Mouse (Mus musculus): ENCODE data around the gene Mrpl52. TPM values are rescaled to one million over a fixed set of nuclear protein-coding genes. Genes with fewer than 3 reads are reported as not detected.

Mrpl52 gene
- total RNA-seq, 1 experiment from 2014 or later: 186 TPM

DNA sequence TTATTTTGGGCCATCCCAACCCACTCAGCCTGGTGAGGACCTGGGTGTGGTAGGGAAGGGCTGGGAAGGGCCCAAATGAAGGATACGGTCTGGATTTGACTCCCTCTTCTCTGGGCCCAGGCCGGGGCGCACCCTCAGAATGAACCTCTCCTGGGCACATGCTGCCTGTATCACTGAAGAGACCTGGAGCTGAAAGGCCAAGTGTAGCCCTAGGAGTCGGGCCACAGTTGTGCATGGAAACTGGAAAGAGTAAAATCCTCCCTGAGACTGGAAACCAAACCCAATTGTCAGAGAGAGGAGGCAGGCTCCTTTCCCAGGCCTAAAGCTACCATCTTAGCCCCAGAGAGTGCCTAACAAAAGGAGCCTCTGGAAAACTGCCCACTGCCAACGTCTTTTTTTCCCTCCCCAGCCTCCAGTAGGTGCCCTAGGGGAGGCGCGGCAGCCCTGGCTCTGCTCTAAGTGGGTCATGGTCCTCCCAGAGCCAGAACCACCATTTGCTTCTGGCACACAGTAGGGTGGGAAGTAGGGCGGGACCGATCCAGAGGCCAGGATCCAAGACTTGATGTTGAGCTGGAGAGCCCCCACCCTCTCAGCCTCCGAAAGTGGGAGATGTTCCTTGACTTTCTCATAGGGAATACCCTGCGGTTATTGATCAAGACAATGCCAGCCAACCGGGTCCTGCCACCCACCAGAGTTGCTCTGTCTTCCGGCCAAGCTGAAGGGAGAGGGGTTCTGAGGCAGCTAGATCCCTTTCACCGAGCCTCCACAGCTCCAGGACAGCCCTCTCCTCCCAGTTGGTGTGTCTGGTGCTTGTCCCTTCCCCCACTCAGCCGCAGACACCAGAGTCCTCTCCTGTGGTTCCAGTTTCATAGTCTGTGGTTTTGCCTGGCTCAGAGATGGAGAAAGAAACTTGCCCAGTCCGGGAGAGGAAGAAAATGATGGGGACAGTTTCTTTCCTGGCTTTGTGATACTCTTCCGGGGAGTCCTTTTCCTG is 6.4 kb downstream of the Mrpl52 start:
- peak; percentile 81 for DNase-seq

GRCm38 (mm10) chr14:54433941-54434531 is 7.3 kb downstream of the Mrpl52 start:
- DNase-seq: peak; percentile 38

DNA sequence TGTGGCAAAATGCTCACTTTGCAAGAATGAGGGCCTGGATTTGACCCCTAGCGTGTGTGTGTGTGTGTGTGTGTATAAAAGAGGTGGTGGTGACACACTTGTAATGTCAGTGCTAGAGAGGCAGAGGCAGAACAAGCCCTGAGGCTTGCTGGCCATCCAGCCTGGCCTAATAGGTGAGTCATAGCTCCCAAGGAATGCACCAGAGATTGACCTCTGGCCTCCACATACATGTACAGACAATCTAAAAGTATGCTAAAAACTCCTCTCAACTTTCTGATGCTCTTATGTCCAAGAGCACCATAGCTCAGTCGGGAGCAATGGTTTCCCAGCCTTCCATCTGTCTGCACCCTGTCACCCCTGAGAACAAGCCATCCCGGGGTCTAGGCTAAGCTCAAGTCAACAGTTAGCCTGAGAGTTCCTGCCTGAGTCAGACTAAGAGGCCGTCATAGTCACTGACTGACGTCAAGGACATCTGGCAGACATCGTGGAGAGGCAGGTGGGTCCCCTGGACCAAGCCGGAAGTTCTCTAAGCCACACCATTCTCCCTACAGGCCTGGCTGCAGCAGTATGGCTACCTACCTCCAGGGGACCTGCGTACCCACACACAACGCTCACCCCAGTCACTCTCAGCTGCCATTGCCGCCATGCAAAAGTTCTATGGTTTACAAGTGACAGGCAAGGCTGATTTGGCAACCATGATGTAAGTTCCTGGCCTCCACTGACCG is 8.6 kb downstream of the Mrpl52 start:
- peak; percentile 50 for DNase-seq

GRCm38 (mm10) chr14:54439155-54439554 is 12.4 kb downstream of the Mrpl52 start:
- no peak for DNase-seq

DNA sequence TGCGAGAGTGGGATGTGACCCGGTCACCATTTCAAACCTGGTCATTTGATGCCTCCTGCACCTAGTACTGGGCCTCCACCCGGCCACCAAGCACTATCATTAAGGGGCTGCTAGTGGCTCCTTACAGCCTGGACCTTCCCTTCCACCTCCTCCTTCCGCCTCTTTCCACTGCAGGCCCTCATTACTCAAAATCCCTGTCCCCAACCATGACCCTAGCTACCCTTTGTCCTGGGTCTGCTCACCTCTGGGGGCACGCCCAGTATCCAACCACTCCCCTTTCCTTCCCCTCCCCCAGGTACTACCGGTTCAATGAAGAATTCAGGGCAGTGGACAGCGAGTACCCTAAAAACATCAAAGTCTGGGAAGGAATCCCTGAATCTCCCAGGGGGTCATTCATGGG is 12.9 kb downstream of the Mrpl52 start:
- no peak for DNase-seq

DNA sequence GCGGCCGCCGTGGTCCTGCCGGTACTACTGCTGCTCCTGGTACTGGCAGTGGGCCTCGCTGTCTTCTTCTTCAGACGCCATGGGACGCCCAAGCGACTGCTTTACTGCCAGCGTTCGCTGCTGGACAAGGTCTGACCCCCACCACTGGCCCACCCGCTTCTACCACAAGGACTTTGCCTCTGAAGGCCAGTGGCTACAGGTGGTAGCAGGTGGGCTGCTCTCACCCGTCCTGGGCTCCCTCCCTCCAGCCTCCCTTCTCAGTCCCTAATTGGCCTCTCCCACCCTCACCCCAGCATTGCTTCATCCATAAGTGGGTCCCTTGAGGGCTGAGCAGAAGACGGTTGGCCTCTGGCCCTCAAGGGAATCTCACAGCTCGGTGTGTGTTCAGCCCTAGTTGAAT is 13.8 kb downstream of the Mrpl52 start:
- DNase-seq: no peak

GRCm38 (mm10) chr14:54441365-54441764 is 14.7 kb downstream of the Mrpl52 start:
- no peak for DNase-seq

DNA sequence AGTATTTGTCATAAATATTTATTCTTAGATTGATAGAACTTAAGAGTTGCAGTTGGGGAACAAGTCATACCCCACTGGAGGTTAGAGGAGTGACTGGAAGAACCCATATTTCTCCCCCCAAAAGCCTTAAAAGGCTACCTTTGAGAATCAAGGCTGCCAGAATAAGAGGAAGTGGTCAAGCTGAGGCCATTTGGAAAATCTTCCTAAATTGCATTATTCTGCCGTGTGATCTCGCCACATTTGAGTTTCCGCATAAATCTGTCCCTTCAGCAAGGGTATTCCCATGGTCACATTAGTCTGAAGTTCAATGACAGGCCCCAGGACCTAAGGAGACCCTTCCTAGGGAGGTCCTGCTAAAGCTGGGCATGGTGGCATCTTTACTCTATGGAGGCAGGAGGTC is 15.8 kb downstream of the Mrpl52 start:
- DNase-seq: no peak

GRCm38 (mm10) chr14:54443196-54443595 is 16.5 kb downstream of the Mrpl52 start:
- peak; percentile 53 for DNase-seq

GRCm38 (mm10) chr14:54443712-54444618 is 17.3 kb downstream of the Mrpl52 start:
- DNase-seq: no peak

DNA sequence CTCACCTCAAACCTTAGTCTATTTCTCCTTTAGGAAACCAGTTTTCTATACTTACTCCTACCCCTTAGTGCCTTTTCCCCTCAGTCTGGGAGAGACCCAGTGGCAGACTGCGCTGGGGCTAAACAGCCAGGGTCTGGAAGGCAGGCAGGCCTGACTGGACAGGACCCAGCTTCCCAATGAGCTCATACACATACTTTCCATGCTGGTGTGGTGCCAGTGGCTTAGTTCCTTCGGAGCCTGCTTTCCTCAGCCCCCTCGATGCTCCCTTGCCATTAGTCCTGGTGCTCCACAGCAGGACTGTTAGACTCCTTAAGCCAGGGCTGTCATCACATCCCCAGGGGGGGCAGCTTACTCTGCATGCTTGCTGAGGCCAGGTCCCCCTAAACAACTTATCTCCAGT is 18.8 kb downstream of the Mrpl52 start:
- no peak for DNase-seq

DNA sequence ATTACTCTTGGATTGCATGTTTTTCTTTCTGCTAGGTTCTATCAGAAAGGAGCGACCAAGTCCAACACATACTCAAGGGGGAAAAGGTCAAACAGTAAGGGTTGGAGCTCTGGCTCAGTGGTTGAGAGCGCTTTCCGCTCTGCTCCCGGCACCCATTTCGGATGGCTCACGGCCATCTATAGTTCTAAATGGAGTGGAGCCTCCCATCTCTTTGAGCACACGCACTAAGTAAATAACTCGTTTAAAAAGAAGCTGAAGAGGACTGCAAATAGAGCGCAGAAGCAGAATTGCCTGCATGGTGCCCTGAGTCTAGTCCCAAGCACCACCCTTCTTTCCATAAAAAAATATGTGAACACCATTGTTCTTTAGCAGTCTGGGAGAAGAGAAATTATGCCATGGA is 26.9 kb downstream of the Mrpl52 start:
- no peak for DNase-seq

DNA sequence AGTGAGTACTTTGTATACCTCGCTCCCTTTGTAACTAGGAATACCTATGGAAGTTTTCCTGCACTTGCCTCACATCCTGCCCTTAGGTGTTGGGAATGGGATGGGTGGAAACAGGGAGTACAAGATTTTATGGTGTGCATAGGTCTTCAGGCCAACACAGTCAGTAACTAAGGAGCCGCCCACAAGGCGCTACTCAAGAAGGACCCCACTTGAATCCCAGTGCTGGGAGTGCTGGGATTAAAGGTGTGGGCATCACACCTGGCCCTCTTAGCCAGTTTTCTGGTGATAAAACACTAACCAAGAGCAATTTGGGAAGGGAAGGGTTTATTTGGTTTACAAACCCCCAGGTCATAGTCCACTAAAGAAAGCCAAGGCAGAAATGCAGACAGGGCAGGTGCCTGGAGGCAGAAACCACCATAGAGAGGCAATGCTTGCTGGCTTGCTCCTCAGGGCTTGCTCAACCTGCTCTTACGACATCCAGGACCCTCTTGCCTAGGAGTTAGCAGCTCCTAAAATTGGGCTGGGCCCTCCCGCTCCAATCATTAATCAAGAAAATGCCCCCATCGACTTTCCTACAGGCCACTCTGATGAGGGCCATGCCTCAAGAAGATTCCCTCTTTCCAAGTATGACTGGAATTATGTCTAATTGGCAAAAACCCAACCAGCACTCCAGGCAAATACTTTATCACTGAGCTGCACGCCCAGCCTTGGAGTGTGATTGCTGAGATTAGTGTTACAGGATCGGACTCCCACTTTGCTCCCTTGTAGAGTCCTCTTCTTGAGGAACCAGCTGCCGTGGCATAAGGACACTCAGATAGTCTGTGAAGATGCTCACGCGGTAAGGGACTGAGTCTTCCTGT is 28.2 kb downstream of the Mrpl52 start:
- no peak for DNase-seq

- DNase-seq: no peak
Observed at GRCm38 (mm10) chr14:54457907-54458569, 31.3 kb downstream of the Mrpl52 start.

DNA sequence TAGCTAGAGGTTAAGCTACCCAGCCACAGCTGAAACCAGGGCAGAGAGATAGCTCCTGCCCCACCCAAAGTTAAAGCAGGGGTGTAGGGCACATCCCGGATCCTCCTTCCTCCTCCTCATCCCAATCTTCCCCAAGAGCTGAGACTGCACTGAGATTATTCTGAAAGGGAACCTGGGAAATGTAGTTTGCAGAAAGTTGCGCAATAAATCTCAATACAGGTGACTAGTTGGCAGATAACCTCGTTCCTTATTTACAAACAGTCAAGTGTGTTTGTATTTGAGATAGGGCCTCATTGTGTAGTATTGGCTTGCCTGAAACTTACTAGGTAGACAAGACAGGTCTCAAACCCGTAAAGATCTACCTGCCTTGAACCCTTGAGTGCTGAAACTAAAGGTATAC is 35.4 kb downstream of the Mrpl52 start:
- DNase-seq: no peak

GRCm38 (mm10) chr14:54463108-54463958 is 36.6 kb downstream of the Mrpl52 start:
- no peak for DNase-seq

- DNase-seq: peak; percentile 95
Observed at GRCm38 (mm10) chr14:54463959-54464292, 37.2 kb downstream of the Mrpl52 start, which contains the start of gene Lrp10. TSS of gene Lrp10 (plus strand) at chr14:54464137.

DNA sequence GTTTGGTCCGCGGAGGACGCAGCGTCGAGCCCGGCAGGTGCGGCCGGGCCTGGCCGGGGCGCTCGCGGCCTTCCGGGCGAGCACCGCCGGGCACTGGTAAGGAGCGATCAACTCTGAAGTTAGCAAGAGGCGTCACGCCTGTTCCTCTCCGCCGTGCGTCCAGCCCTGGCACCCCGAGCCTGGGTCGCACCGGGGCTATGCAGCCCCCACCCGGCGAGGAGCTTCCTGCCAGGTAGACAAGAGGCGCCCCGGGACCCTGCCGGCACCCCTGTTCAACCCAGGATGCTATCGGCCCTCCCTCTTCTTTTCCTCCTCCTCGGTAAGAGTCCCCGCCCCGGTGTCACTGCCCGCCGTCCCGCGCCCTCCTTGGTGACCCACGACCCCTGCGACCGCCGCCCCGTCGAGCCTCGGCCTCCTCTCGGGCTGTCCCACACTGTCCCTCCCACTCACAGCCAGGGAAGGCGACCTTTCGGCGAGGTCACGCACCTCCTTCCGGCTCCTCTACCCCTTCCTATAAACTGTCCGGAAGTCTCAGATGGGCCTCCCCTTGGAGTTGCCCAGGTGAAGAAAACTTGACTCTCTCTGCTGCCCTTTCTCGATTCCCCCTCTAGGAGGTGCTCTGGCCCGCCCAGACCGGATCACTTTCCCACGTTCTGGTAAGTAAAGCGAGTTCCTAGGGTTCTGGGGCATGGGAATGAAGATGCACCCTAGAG is 37.7 kb downstream of the Mrpl52 start:
- DNase-seq: peak; percentile 86

GRCm38 (mm10) chr14:54471467-54471866 is 44.8 kb downstream of the Mrpl52 start:
- DNase-seq: no peak

Data from adrenal gland, postnatal 14 days (tissue).